ENCODE assay signal across 7 mouse cellular contexts in the genomic region with DNA sequence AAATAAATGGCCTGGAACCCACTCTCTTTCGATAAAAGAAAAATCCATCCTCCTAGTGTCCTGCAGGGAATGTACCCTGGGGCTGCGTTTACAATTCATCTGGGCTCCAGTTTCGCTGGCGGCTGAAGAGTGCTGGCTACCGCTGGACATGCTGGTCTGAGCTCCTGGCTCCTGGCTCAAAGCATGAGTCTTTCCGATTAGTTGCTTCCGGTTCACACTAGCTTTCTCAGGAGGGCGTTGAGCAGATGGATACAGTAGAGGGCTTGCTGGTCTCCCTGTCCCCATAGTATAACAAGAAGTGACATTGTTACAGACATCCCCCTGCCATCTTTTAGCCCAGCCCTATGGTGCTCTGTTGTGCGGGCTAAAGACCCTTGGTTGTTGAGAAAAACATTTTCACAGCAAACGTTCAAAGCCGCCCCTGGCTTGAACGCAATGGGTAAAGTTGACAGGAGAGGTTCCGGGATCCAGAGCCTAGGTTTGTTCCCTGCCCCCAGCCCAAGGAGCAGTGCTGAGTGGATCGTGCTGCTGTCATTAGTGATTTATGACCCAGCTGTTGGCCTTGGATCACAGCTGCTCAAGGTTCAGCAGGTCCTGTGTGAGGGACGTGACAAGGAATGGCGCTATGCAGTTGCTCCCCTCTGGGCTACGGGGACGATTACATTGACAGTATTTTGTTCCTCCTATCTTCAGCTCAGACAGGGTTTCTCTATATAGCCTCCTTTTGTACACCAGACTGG. TPM values are rescaled to one million over a fixed set of nuclear protein-coding genes. Genes with fewer than 3 reads are reported as not detected.
DNase-seq lines count a peak whose midpoint lies in the region; ATAC-seq and TF ChIP-seq lines count a peak whose summit lies in the region.

No protein-coding gene starts in this region.

- 34% methylated on average over 18 of the region's 18 CpGs for WGBS in limb, embryonic 12.5 days
- 77% methylated on average over 18 of the region's 18 CpGs for WGBS in forebrain, embryonic 12.5 days
- 81% methylated on average over 18 of the region's 18 CpGs for WGBS in forebrain, embryonic 14.5 days

- no peak for TF ChIP-seq EP300 in ES-Bruce4 (IDR thresholded peaks at IDR 0.05; ENCODE audit: insufficient read depth, low read depth, low read length)

- H3K36me3 ChIP-seq in ES-Bruce4 (ENCODE audit: control insufficient read depth, insufficient read depth, low read length, poor library complexity, severe bottlenecking): no peaks in the 10 kb centered on the region
- H3K36me3 ChIP-seq in limb, embryonic 12.5 days: no peaks in the 10 kb centered on the region
- no peaks in the 10 kb centered on the region for H3K36me3 ChIP-seq in forebrain, embryonic 12.5 days (replicated peaks)
- no peaks in the 10 kb centered on the region for H3K36me3 ChIP-seq in forebrain, embryonic 14.5 days (ENCODE audit: control insufficient read depth, insufficient read depth, low read length)

- no peaks in the 10 kb centered on the region for H3K9me3 ChIP-seq in ES-Bruce4 (replicated peaks; ENCODE audit: control insufficient read depth, insufficient read depth, low read length, poor library complexity, severe bottlenecking)
- H3K9me3 ChIP-seq in limb, embryonic 12.5 days: no peaks in the 10 kb centered on the region
- no peaks in the 10 kb centered on the region for H3K9me3 ChIP-seq in forebrain, embryonic 12.5 days
- no peaks in the 10 kb centered on the region for H3K9me3 ChIP-seq in forebrain, embryonic 14.5 days (replicated peaks; ENCODE audit: control insufficient read depth, low read length)

- TF ChIP-seq CTCF in ES-Bruce4 (IDR thresholded peaks at IDR 0.05; ENCODE audit: low read depth, low read length): no peak

- ATAC-seq in limb, embryonic 12.5 days (ENCODE audit: insufficient number of reproducible peaks, insufficient read depth, low FRiP score, low TSS enrichment, low read depth): no peak
- ATAC-seq in forebrain, embryonic 12.5 days (ENCODE audit: low FRiP score): no peak
- no peak for ATAC-seq in forebrain, embryonic 14.5 days

- no peak for TF ChIP-seq POLR2A in ES-Bruce4 (IDR thresholded peaks at IDR 0.05; ENCODE audit: insufficient read depth, low read length)

- no peak overlapping the region; the same call in 1 of the 2 replicates for H3K4me2 ChIP-seq in limb, embryonic 12.5 days
- H3K4me2 ChIP-seq in forebrain, embryonic 12.5 days: no peak overlapping the region
- no peak overlapping the region for H3K4me2 ChIP-seq in forebrain, embryonic 14.5 days (ENCODE audit: low read length)

- H3K27ac ChIP-seq in ES-Bruce4 (ENCODE audit: insufficient read depth, low read length): no peak overlapping the region
- peak overlapping the region; percentile 29; the same call in 1 of the 2 replicates for H3K27ac ChIP-seq in limb, embryonic 12.5 days
- H3K27ac ChIP-seq in forebrain, embryonic 12.5 days: no peak overlapping the region
- H3K27ac ChIP-seq in forebrain, embryonic 14.5 days (ENCODE audit: low read depth, low read length): no peak overlapping the region

- no peaks in the 10 kb centered on the region for H3K4me1 ChIP-seq in ES-Bruce4 (ENCODE audit: control insufficient read depth, insufficient read depth, low read length)
- peaks cover 6% of the 10 kb centered on the region for H3K4me1 ChIP-seq in limb, embryonic 12.5 days (replicated peaks)
- no peaks in the 10 kb centered on the region for H3K4me1 ChIP-seq in forebrain, embryonic 12.5 days
- H3K4me1 ChIP-seq in forebrain, embryonic 14.5 days (ENCODE audit: control insufficient read depth, insufficient read depth, low read length): no peaks in the 10 kb centered on the region

- H3K4me3 ChIP-seq in ES-Bruce4 (ENCODE audit: low read depth, low read length): peak overlapping the region; percentile 13; the same call in 1 of the 2 replicates
- no peak overlapping the region for H3K4me3 ChIP-seq in limb, embryonic 12.5 days (replicated peaks)
- H3K4me3 ChIP-seq in forebrain, embryonic 12.5 days (replicated peaks): no peak overlapping the region
- H3K4me3 ChIP-seq in forebrain, embryonic 14.5 days (ENCODE audit: low read depth, low read length): no peak overlapping the region

- DNase-seq in adrenal gland, adult (ENCODE audit: inconsistent age in 2 of 2, low spot score in 1 of 2): peak; percentile 60 to 78
- DNase-seq in heart, postnatal 25 days (ENCODE audit: low spot score): peak; percentile 2
- DNase-seq in urinary bladder, postnatal 25 days (ENCODE audit: low spot score): no peak
- no peak for DNase-seq in forebrain, embryonic 14.5 days (ENCODE audit: low spot score)

- H3K9ac ChIP-seq in ES-Bruce4 (ENCODE audit: low read depth, poor library complexity, severe bottlenecking): peak overlapping the region; percentile 24; the same call in 1 of the 2 replicates
- no peak overlapping the region for H3K9ac ChIP-seq in limb, embryonic 12.5 days (replicated peaks)
- no peak overlapping the region for H3K9ac ChIP-seq in forebrain, embryonic 12.5 days
- no peak overlapping the region for H3K9ac ChIP-seq in forebrain, embryonic 14.5 days (ENCODE audit: low read length)

- intact Hi-C loops in heart, postnatal 25 days (cut with DNase I): no loop called here

- no peaks in the 10 kb centered on the region for H3K27me3 ChIP-seq in ES-Bruce4 (ENCODE audit: control insufficient read depth, insufficient read depth, low read length, poor library complexity, severe bottlenecking)
- no peaks in the 10 kb centered on the region for H3K27me3 ChIP-seq in limb, embryonic 12.5 days
- H3K27me3 ChIP-seq in forebrain, embryonic 12.5 days: no peaks in the 10 kb centered on the region
- H3K27me3 ChIP-seq in forebrain, embryonic 14.5 days (replicated peaks; ENCODE audit: control insufficient read depth, insufficient read depth, low read length): no peaks in the 10 kb centered on the region

RNA-seq across cellular contexts. Expression of a gene that starts 30.4 kb away (rescaled TPM):
- polyA plus RNA-seq in ES-Bruce4 (2011; ENCODE audit: insufficient read depth, insufficient read length, low read depth, missing spikeins): 122 and 133 TPM in 2 replicates
- total RNA-seq in heart, postnatal 25 days (2021): 10 to 100 TPM; 35.4 to 51.9 TPM
- 16.0 and 22.9 TPM in 2 replicates for polyA plus RNA-seq in limb, embryonic 12.5 days (2016; fragmentation: Nextera tagmentation; extraction: Ambion mirVana)
- 26.0 and 27.2 TPM in 2 replicates for polyA plus RNA-seq in forebrain, embryonic 12.5 days (2016; fragmentation: Nextera tagmentation; extraction: Ambion mirVana)
- polyA plus RNA-seq in forebrain, embryonic 14.5 days (2014; fragmentation: Nextera tagmentation; extraction: Ambion mirVana): 14.2 and 19.5 TPM in 2 replicates

Comparison
In these comparisons a context has a peak if more than half of its experiments do, and no peak if none do; other contexts are left out.
1. DNase-seq: peak in adrenal gland, adult (2 of 2) and heart, postnatal 25 days (single experiment); none in urinary bladder, postnatal 25 days (single experiment) and forebrain, embryonic 14.5 days (single experiment).